In genomic region chr1:165091721-165092120, GRCm38 (mm10) we compare ENCODE assay signal across 9 mouse cellular contexts.
DNase-seq lines count a peak whose midpoint lies in the region; ATAC-seq lines count a peak whose summit lies in the region.
"Had no signal": no experiment of that assay in that cellular context is flagged by ENCODE, and none has a peak within 500 bp of the region (broad histone marks: within the 10 kb centered on the region; RNA-seq: fewer than 3 reads in every experiment).

No protein-coding gene starts in this region.

- H3K4me1 ChIP-seq in embryonic facial prominence, embryonic 14.5 days (ENCODE audit: control insufficient read depth, insufficient read depth, low read length): no peaks in the 10 kb centered on the region
- H3K4me1 ChIP-seq in limb, embryonic 11.5 days (ENCODE audit: control insufficient read depth, insufficient read depth, low read length): peaks cover 4% of the 10 kb centered on the region; the same call in 1 of the 2 replicates
- H3K4me1 ChIP-seq in neural tube, embryonic 12.5 days: peaks cover 19% of the 10 kb centered on the region

- peak; percentile 97 for ATAC-seq in activated CD4-positive, CD25-positive, alpha-beta regulatory T cell, adult 4 months
- peak; percentile 84 for ATAC-seq in embryonic facial prominence, embryonic 14.5 days (ENCODE audit: low read depth)
- no peak for ATAC-seq in limb, embryonic 11.5 days (ENCODE audit: insufficient number of reproducible peaks, low FRiP score, low TSS enrichment, low read depth)
- ATAC-seq in neural tube, embryonic 12.5 days (ENCODE audit: low FRiP score, low read depth): peak; percentile 67; the same call in 1 of the 2 replicates

- WGBS in embryonic facial prominence, embryonic 14.5 days: 9% methylated on average over 15 of the region's 15 CpGs
- WGBS in limb, embryonic 11.5 days: 10% methylated on average over 15 of the region's 15 CpGs
- WGBS in neural tube, embryonic 12.5 days: 12% methylated on average over 15 of the region's 15 CpGs

- intact Hi-C loops in heart, postnatal 10 days (cut with DNase I): no loop called here

- no peak overlapping the region for H3K27ac ChIP-seq in embryonic facial prominence, embryonic 14.5 days (replicated peaks; ENCODE audit: low read depth, low read length)
- no peak overlapping the region for H3K27ac ChIP-seq in limb, embryonic 11.5 days (replicated peaks; ENCODE audit: low read depth, low read length)
- no peak overlapping the region for H3K27ac ChIP-seq in neural tube, embryonic 12.5 days

- H3K36me3 ChIP-seq in embryonic facial prominence, embryonic 14.5 days (ENCODE audit: control insufficient read depth, insufficient read depth, low read length): no peaks in the 10 kb centered on the region
- H3K36me3 ChIP-seq in limb, embryonic 11.5 days (ENCODE audit: control insufficient read depth, insufficient read depth, low read length): no peaks in the 10 kb centered on the region
- no peaks in the 10 kb centered on the region for H3K36me3 ChIP-seq in neural tube, embryonic 12.5 days

- peak overlapping the region; percentile 47 for H3K4me2 ChIP-seq in embryonic facial prominence, embryonic 14.5 days (ENCODE audit: low read depth, low read length)
- peak overlapping the region; percentile 22; the same call in 1 of the 2 replicates for H3K4me2 ChIP-seq in limb, embryonic 11.5 days (ENCODE audit: low read depth, severe bottlenecking)
- H3K4me2 ChIP-seq in neural tube, embryonic 12.5 days (replicated peaks): peak overlapping the region; percentile 55

- H3K9ac ChIP-seq in embryonic facial prominence, embryonic 14.5 days (ENCODE audit: low read depth, low read length): no peak overlapping the region
- no peak overlapping the region for H3K9ac ChIP-seq in limb, embryonic 11.5 days (ENCODE audit: low read length)
- 0 out of 2 replicates have a peak overlapping the region, but pooled peaks have one; percentile 6 for H3K9ac ChIP-seq in neural tube, embryonic 12.5 days

- H3K4me3 ChIP-seq in embryonic facial prominence, embryonic 14.5 days (ENCODE audit: low read depth, low read length): peak overlapping the region; percentile 21
- no peak overlapping the region for H3K4me3 ChIP-seq in limb, embryonic 11.5 days (ENCODE audit: low read depth, low read length)
- H3K4me3 ChIP-seq in neural tube, embryonic 12.5 days: 0 out of 2 replicates have a peak overlapping the region, but pooled peaks have one; percentile 3

- H3K9me3 ChIP-seq in embryonic facial prominence, embryonic 14.5 days (ENCODE audit: control insufficient read depth, low read length): no peaks in the 10 kb centered on the region
- H3K9me3 ChIP-seq in limb, embryonic 11.5 days (ENCODE audit: control insufficient read depth, low read length): no peaks in the 10 kb centered on the region
- H3K9me3 ChIP-seq in neural tube, embryonic 12.5 days: no peaks in the 10 kb centered on the region

- peak; percentile 83 for DNase-seq in heart, adult 11 months
- no peak for DNase-seq in heart, postnatal 10 days
- DNase-seq in embryonic facial prominence, embryonic 14.5 days (ENCODE audit: low spot score): peak; percentile 69
- DNase-seq in induced T-regulatory cell, adult 2 months (ENCODE audit: low read depth): peak; percentile 88
- peak; percentile 44 for DNase-seq in limb, embryonic 11.5 days (ENCODE audit: low spot score)
- DNase-seq in thymus, postnatal 14 days: peak; percentile 76

- H3K27me3 ChIP-seq in embryonic facial prominence, embryonic 14.5 days (replicated peaks; ENCODE audit: control insufficient read depth, insufficient read depth, low read length): no peaks in the 10 kb centered on the region
- no peaks in the 10 kb centered on the region for H3K27me3 ChIP-seq in limb, embryonic 11.5 days (ENCODE audit: control insufficient read depth, insufficient read depth, low read length)
- no peaks in the 10 kb centered on the region for H3K27me3 ChIP-seq in neural tube, embryonic 12.5 days (replicated peaks)
- H3K27me3 ChIP-seq: CH12.LX had no signal

Comparison
In these comparisons a context has a peak if more than half of its experiments do, and no peak if none do; other contexts are left out.
1. DNase-seq: peak in heart, adult 11 months (single experiment), embryonic facial prominence, embryonic 14.5 days (single experiment), induced T-regulatory cell, adult 2 months (single experiment), limb, embryonic 11.5 days (single experiment) and thymus, postnatal 14 days (single experiment); none in heart, postnatal 10 days (0 of 2).
2. Peak in every context shown above with its lines, with median percentiles within 50 percentile points of each other: H3K4me2 ChIP-seq.